25 mouse cellular contexts compared by ENCODE assay signal in the genomic region with DNA sequence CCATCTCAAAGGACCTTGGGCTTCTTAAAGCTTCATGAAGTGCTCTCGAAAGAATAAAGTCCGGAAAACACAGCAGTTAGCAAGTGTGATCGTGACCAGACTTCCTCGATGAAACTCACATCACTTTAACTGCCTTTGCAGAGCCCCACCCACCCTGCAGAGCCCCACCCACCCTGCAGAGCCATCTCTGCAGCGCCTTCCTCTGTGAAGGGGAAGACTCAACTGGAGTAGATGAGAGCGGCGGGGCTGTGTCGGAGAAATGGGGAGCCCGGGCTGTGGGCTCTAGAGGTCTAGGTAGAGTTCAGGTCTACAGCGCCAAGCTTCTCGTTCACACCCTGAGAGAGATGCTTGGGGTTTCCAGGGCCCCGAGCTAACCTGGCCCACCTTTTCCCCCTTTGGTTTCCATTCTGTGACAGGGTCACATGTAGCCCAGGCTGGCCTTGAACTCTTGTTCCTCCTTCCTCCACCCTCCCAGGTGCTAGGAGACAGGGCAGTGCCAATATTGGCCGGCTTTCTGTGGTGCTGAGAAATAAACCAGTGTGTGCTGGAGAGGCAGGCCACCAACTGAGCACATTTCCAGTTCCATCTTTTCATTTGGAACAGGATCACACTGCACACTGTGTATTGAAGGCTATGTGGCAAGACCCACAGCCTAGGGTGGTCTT. TPM values are rescaled to one million over a fixed set of nuclear protein-coding genes. Genes with fewer than 3 reads are reported as not detected.
DNase-seq lines count a peak whose midpoint lies in the region; ATAC-seq and TF ChIP-seq lines count a peak whose summit lies in the region.
"Had no signal": no experiment of that assay in that cellular context is flagged by ENCODE, and none has a peak within 500 bp of the region (broad histone marks: within the 10 kb centered on the region; RNA-seq: fewer than 3 reads in every experiment).

No protein-coding gene starts in this region.

- DNase-seq in ES-E14 (ENCODE audit: low read depth, low spot score) = no peak
- peak; percentile 78 for DNase-seq in ZHBTc4 (ENCODE audit: low read depth, low spot score)
- DNase-seq in right cerebral cortex, adult 2 months (ENCODE audit: low spot score in 2 of 2) = no peak
- no peak for DNase-seq in limb, embryonic 10.5 days (ENCODE audit: low spot score)
- no peak for DNase-seq in heart, adult 2 months
- DNase-seq: adrenal gland, adult 8-10 months; adrenal gland, postnatal 25 days; cerebellum, adult 18-20 months; cerebellum, adult 9-10 months; cerebellum, postnatal 14 days; forebrain, postnatal 0 days; gastrocnemius, adult 2 months; gastrocnemius, postnatal 14 days; heart, adult 18-20 months; kidney, adult 11 months had no signal

- intact Hi-C loops in heart, adult 2 months (cut with DNase I) = loop anchor here (5.0 to 10.0 kb wide), 2 partner anchors 78 to 186 kb away; no protein-coding TSS in a partner anchor

- TF ChIP-seq CTCF in ES-Bruce4 (IDR thresholded peaks at IDR 0.05; ENCODE audit: low read depth, low read length) = no peak
- TF ChIP-seq CTCF in heart, adult 2 months (IDR thresholded peaks at IDR 0.05) = no peak

- ATAC-seq in megakaryocyte, adult 5-6 weeks (ENCODE audit: poor library complexity, severe bottlenecking) = 0 out of 2 replicates have a peak, but pooled peaks have one; percentile 41
- ATAC-seq: activated CD4-positive, CD25-positive, alpha-beta regulatory T cell, adult 4 months; CD4-positive, CD25-positive, alpha-beta regulatory T cell, adult 4 months; forebrain, embryonic 14.5 days; forebrain, postnatal 0 days; Patski had no signal

- 91% methylated on average over 13 of the region's 13 CpGs for WGBS in limb, embryonic 10.5 days
- WGBS in heart, adult 2 months = 84% methylated on average over 13 of the region's 13 CpGs

- in situ Hi-C loops in ES-E14 (cut with MboI; ENCODE audit: low sequenced_read_pairs in 2 of 2, unreplicated experiment in 2 of 2) = no loop called here

- no peak overlapping the region for H3K9ac ChIP-seq in ES-Bruce4 (ENCODE audit: low read depth, poor library complexity, severe bottlenecking)
- H3K9ac ChIP-seq in ES-E14 (ENCODE audit: insufficient read depth, low read depth, low read length, poor library complexity, severe bottlenecking) = no peak overlapping the region
- H3K9ac ChIP-seq in heart, adult 2 months (ENCODE audit: low read depth, low read length) = no peak overlapping the region
- H3K9ac ChIP-seq: forebrain, postnatal 0 days; heart, embryonic 13.5 days; hindbrain, embryonic 12.5 days; hindbrain, embryonic 15.5 days had no signal

- H3K79me2 ChIP-seq in heart, adult 2 months (replicated peaks; ENCODE audit: control insufficient read depth, insufficient read depth, low read length) = no peaks in the 10 kb centered on the region

- H3K27me3 ChIP-seq in ES-Bruce4 (ENCODE audit: control insufficient read depth, insufficient read depth, low read length, poor library complexity, severe bottlenecking) = no peaks in the 10 kb centered on the region
- no peaks in the 10 kb centered on the region for H3K27me3 ChIP-seq in limb, embryonic 10.5 days (ENCODE audit: low read depth, poor library complexity, severe bottlenecking)
- no peaks in the 10 kb centered on the region for H3K27me3 ChIP-seq in heart, adult 2 months (ENCODE audit: control insufficient read depth, insufficient read depth, low read length)
- H3K27me3 ChIP-seq: heart, embryonic 13.5 days; hindbrain, embryonic 12.5 days; hindbrain, embryonic 15.5 days; Patski had no signal

- H3K4me3 ChIP-seq in ES-Bruce4 (ENCODE audit: low read depth, low read length) (no peak overlapping the region), ES-E14 (ENCODE audit: insufficient read depth in 1 of 2, low read depth in 1 of 2, low read length in 2 of 2, poor library complexity in 1 of 2, severe bottlenecking in 1 of 2) (0 out of 4 replicates have a peak overlapping the region, but pooled peaks of 1 of the 2 experiments have one; percentile 8)
- H3K4me3 ChIP-seq in limb, embryonic 10.5 days = no peak overlapping the region
- H3K4me3 ChIP-seq in heart, adult 2 months = no peak overlapping the region
- H3K4me3 ChIP-seq: gastrocnemius, adult 2 months; heart, embryonic 10.5 days; heart, embryonic 13.5 days; hindbrain, embryonic 12.5 days; hindbrain, embryonic 15.5 days had no signal

- TF ChIP-seq EP300 in ES-Bruce4 (IDR thresholded peaks at IDR 0.05; ENCODE audit: insufficient read depth, low read depth, low read length) = 0 out of 2 replicates have a peak, but pooled peaks have one; percentile 27
- TF ChIP-seq EP300 in heart, adult 2 months (IDR thresholded peaks at IDR 0.05; ENCODE audit: insufficient read depth, low read depth, low read length) = no peak

- H3K4me1 ChIP-seq in ES-Bruce4 (ENCODE audit: control insufficient read depth, insufficient read depth, low read length) = peaks cover 7% of the 10 kb centered on the region
- peaks cover 6 to 8% of the 10 kb centered on the region in 2 experiments for H3K4me1 ChIP-seq in ES-E14 (ENCODE audit: control insufficient read depth in 2 of 2, insufficient read depth in 2 of 2, low read length in 2 of 2, poor library complexity in 1 of 2)
- no peaks in the 10 kb centered on the region for H3K4me1 ChIP-seq in limb, embryonic 10.5 days
- no peaks in the 10 kb centered on the region for H3K4me1 ChIP-seq in heart, adult 2 months (ENCODE audit: control insufficient read depth, insufficient read depth, low read length)
- H3K4me1 ChIP-seq: heart, embryonic 10.5 days; heart, embryonic 13.5 days; hindbrain, embryonic 12.5 days; hindbrain, embryonic 15.5 days had no signal

- H3K9me3 ChIP-seq in ES-Bruce4 (replicated peaks; ENCODE audit: control insufficient read depth, insufficient read depth, low read length, poor library complexity, severe bottlenecking) (no peaks in the 10 kb centered on the region), ES-E14 (ENCODE audit: control insufficient read depth, insufficient read depth, low read depth, low read length) (no peaks in the 10 kb centered on the region)
- no peaks in the 10 kb centered on the region for H3K9me3 ChIP-seq in limb, embryonic 10.5 days (replicated peaks)
- H3K9me3 ChIP-seq: heart, embryonic 10.5 days; heart, embryonic 13.5 days; hindbrain, embryonic 12.5 days; hindbrain, embryonic 15.5 days had no signal

- H3K36me3 ChIP-seq in ES-Bruce4 (ENCODE audit: control insufficient read depth, insufficient read depth, low read length, poor library complexity, severe bottlenecking) (peaks cover 84% of the 10 kb centered on the region), ES-E14 (ENCODE audit: control insufficient read depth, insufficient read depth, low read length, poor library complexity, severe bottlenecking) (peaks cover 43% of the 10 kb centered on the region)
- peaks cover 95% of the 10 kb centered on the region for H3K36me3 ChIP-seq in limb, embryonic 10.5 days
- H3K36me3 ChIP-seq in heart, adult 2 months (ENCODE audit: control insufficient read depth, insufficient read depth, low read length) = no peaks in the 10 kb centered on the region

- H3K27ac ChIP-seq in ES-Bruce4 (ENCODE audit: insufficient read depth, low read length) = peak overlapping the region; percentile 62
- peak overlapping the region; percentile 28; the same call in 1 of the 2 replicates for H3K27ac ChIP-seq in ES-E14 (ENCODE audit: insufficient read depth, low read depth, low read length, poor library complexity, severe bottlenecking)
- H3K27ac ChIP-seq in limb, embryonic 10.5 days = no peak overlapping the region
- H3K27ac ChIP-seq in heart, adult 2 months = no peak overlapping the region
- H3K27ac ChIP-seq: gastrocnemius, adult 2 months; heart, embryonic 10.5 days; heart, embryonic 13.5 days; hindbrain, embryonic 12.5 days; hindbrain, embryonic 15.5 days had no signal

- no peak for TF ChIP-seq POLR2A in ES-Bruce4 (IDR thresholded peaks at IDR 0.05; ENCODE audit: insufficient read depth, low read length)
- no peak for TF ChIP-seq POLR2A in heart, adult 2 months (IDR thresholded peaks at IDR 0.05; ENCODE audit: insufficient read depth, low read depth, low read length)

TF ChIP-seq in ES-E14, 5 proteins besides CTCF, POLR2A, EP300 and RAD21:
- TF ChIP-seq MAFK (IDR thresholded peaks at IDR 0.05; ENCODE audit: insufficient read depth, low read depth, low read length) = no peak
- TF ChIP-seq ZC3H11A (IDR thresholded peaks at IDR 0.05; ENCODE audit: borderline replicate concordance, low read depth, low read length) = no peak
- TF ChIP-seq HCFC1 (IDR thresholded peaks at IDR 0.05; ENCODE audit: borderline replicate concordance, insufficient read depth, low read length) = no peak
- TF ChIP-seq ZNF384 (IDR thresholded peaks at IDR 0.05; ENCODE audit: low read depth, low read length) = no peak
- TF ChIP-seq CHD2 (IDR thresholded peaks at IDR 0.05; ENCODE audit: low read depth, low read length) = no peak

RNA-seq across cellular contexts. Expression of a gene that starts 11.2 kb away (rescaled TPM):
- 90.1 and 99.5 TPM in 2 replicates for polyA plus RNA-seq in ES-Bruce4 (2011; ENCODE audit: insufficient read depth, insufficient read length, low read depth, missing spikeins)
- 76.6 and 89.7 TPM in 2 replicates for total RNA-seq in ES-E14 (2012; rRNA removed)
- total RNA-seq in megakaryocyte, adult 5-6 weeks (2015) = 25.0 and 29.4 TPM in 2 replicates
- 13.5 and 15.4 TPM in 2 replicates for total RNA-seq in megakaryocyte, adult 5-6 weeks (2017)
- 71.2 and 78.7 TPM in 2 replicates for polyA plus RNA-seq in limb, embryonic 10.5 days (2016; fragmentation: Nextera tagmentation; extraction: Ambion mirVana)
- 10 to 100 TPM; 10.8 to 11.0 TPM for total RNA-seq in heart, adult 2 months (2021)
- polyA plus RNA-seq in heart, adult 2 months (2012; rRNA removed) = 12.9 and 18.0 TPM in 2 replicates

RNA-seq across cellular contexts. Expression of a gene that starts 16.4 kb away (rescaled TPM):
- 46.4 and 53.9 TPM in 2 replicates for polyA plus RNA-seq in ES-Bruce4 (2011; ENCODE audit: insufficient read depth, insufficient read length, low read depth, missing spikeins)
- total RNA-seq in ES-E14 (2012; rRNA removed) = 26.9 and 36.9 TPM in 2 replicates
- 5.3 and 9.3 TPM in 2 replicates for total RNA-seq in megakaryocyte, adult 5-6 weeks (2015)
- total RNA-seq in megakaryocyte, adult 5-6 weeks (2017) = 19.0 and 19.9 TPM in 2 replicates
- polyA plus RNA-seq in limb, embryonic 10.5 days (2016; fragmentation: Nextera tagmentation; extraction: Ambion mirVana) = 29.2 and 30.1 TPM in 2 replicates
- total RNA-seq in heart, adult 2 months (2021) = 10 to 100 TPM; 60.4 to 66.1 TPM
- polyA plus RNA-seq in heart, adult 2 months (2012; rRNA removed) = 22.2 and 27.0 TPM in 2 replicates

RNA-seq across cellular contexts. Expression of a gene that starts 19.6 kb away (rescaled TPM):
- 165 and 186 TPM in 2 replicates for polyA plus RNA-seq in ES-Bruce4 (2011; ENCODE audit: insufficient read depth, insufficient read length, low read depth, missing spikeins)
- total RNA-seq in ES-E14 (2012; rRNA removed) = 124 and 141 TPM in 2 replicates
- 67.1 and 67.2 TPM in 2 replicates for total RNA-seq in megakaryocyte, adult 5-6 weeks (2015)
- 32.1 and 32.5 TPM in 2 replicates for total RNA-seq in megakaryocyte, adult 5-6 weeks (2017)
- 93.7 and 122 TPM in 2 replicates for polyA plus RNA-seq in limb, embryonic 10.5 days (2016; fragmentation: Nextera tagmentation; extraction: Ambion mirVana)
- 10 to 100 TPM; 18.3 to 21.8 TPM for total RNA-seq in heart, adult 2 months (2021)
- 45.3 and 65.2 TPM in 2 replicates for polyA plus RNA-seq in heart, adult 2 months (2012; rRNA removed)

Comparison
In these comparisons a context has a peak if more than half of its experiments do, and no peak if none do; other contexts are left out.
1. H3K27ac ChIP-seq: peak in ES-Bruce4 (single experiment) and ES-E14 (single experiment); none in limb, embryonic 10.5 days (single experiment) and heart, adult 2 months (single experiment).